Mouse (Mus musculus) G1E (cell line): ENCODE data around the gene Ephx4. TPM values are rescaled to one million over a fixed set of nuclear protein-coding genes. Genes with fewer than 3 reads are reported as not detected.

ENCODE experiments used
- ATAC-seq: 2 replicates; pipeline ENCODE4 v1.8.0; 2016; ENCODE audit warnings: mild to moderate bottlenecking; ENCODE audit not compliant: insufficient number of reproducible peaks, poor library complexity, low FRiP score, severe bottlenecking; ENCODE audit errors: extremely low read depth
- DNase-seq: peaks from one replicate; pipeline ENCODE4 v3.0.0; 2012; ENCODE audit warnings: low spot score
- H3K27me3 ChIP-seq: 2 replicates; pipeline ENCODE4 v1.6.1; 2012; ENCODE audit warnings: mild to moderate bottlenecking, low read length, inconsistent platforms; ENCODE audit not compliant: insufficient read depth
- H3K36me3 ChIP-seq: replicated peaks from 2 replicates; pipeline ENCODE3; 2012; ENCODE audit warnings: mild to moderate bottlenecking, inconsistent platforms
- H3K4me1 ChIP-seq: 2 replicates; pipeline ENCODE4 v1.6.1; 2012; ENCODE audit warnings: low read depth, low read length, inconsistent platforms, mixed read lengths; ENCODE audit not compliant: insufficient read depth
- H3K4me3 ChIP-seq: 2 replicates; pipeline ENCODE4 v1.5.1; 2012; ENCODE audit warnings: low read depth, mild to moderate bottlenecking, inconsistent platforms, low read length, moderate library complexity, mixed read lengths
- H3K9me3 ChIP-seq: replicated peaks from 2 replicates; pipeline ENCODE4 v1.6.1; 2012; ENCODE audit warnings: inconsistent platforms
- CTCF ChIP-seq: IDR thresholded peaks from 2 replicates; pipeline ENCODE4 v1.5.1; 2012; ENCODE audit warnings: low read depth, low read length, inconsistent platforms, mixed read lengths
- GATA1 ChIP-seq: IDR thresholded peaks from 2 replicates; pipeline ENCODE4 v1.6.1; 2012; ENCODE audit warnings: borderline replicate concordance, low read length, inconsistent platforms, mixed read lengths
- GATA2 ChIP-seq: IDR thresholded peaks from 2 replicates; pipeline ENCODE4 v1.6.1; 2012; ENCODE audit warnings: low read depth, low read length, inconsistent platforms, borderline replicate concordance
- POLR2AphosphoS5 ChIP-seq: IDR thresholded peaks from 2 replicates; pipeline ENCODE4 v1.6.1; 2012; ENCODE audit warnings: low read depth, low read length, inconsistent platforms; ENCODE audit not compliant: insufficient replicate concordance
- TAL1 ChIP-seq: conservative IDR thresholded peaks from 2 replicates; pipeline ENCODE4 v1.6.1; 2012; ENCODE audit warnings: low read depth, low read length, inconsistent platforms, mixed read lengths
- polyA plus RNA-seq: library from polyadenylated mRNA; stranded (reverse); fragments of >175 nt; gene quantifications from 2 replicates; pipeline ENCODE4 v1.2.3, GENCODE M21; 2012
- total RNA-seq, 2 experiments: library from RNA; stranded (forward) in 1 of 2; stranded (reverse) in 1 of 2; fragments of 200-1000 nt in 1 of 2; fragments of >200 nt in 1 of 2; fragmentation: Nextera tagmentation in 1 of 2; gene quantifications; 2 replicates each; pipeline ENCODE4 v1.2.3; 2014 to 2017

The Ephx4 gene
- total and polyA plus RNA-seq, 3 experiments: not detected

- TF ChIP-seq GATA1 (no peak), CTCF (no peak), TAL1 (no peak), GATA2 (no peak), POLR2AphosphoS5 (no peak)
- H3K36me3 ChIP-seq: peaks cover 3% of the 10 kb centered on the region
- peaks cover 2% of the 10 kb centered on the region; the same call in 1 of the 2 replicates for H3K27me3 ChIP-seq
- no peaks in the 10 kb centered on the region for H3K9me3 ChIP-seq
- H3K4me1 ChIP-seq: peaks cover 31% of the 10 kb centered on the region
- peak; percentile 85 for ATAC-seq
- H3K4me3 ChIP-seq: peak within 1 kb of the TSS; percentile 84
- peak; percentile 78 for DNase-seq
Measured at GRCm38 (mm10) chr5:107437464-107438281, 35.1 kb downstream of the Ephx4 start, which contains the start of gene Btbd8. Gene Btbd8 (plus strand): TSS chr5:107437997.

- Histone ChIP-seq H3K36me3 (peaks cover 3% of the 10 kb centered on the region), H3K27me3 (no peaks in the 10 kb centered on the region), H3K9me3 (no peaks in the 10 kb centered on the region), H3K4me3 (peak overlapping the region; percentile 84), H3K4me1 (peaks cover 31% of the 10 kb centered on the region)
- TF ChIP-seq GATA1 (no peak), CTCF (no peak), GATA2 (no peak), POLR2AphosphoS5 (no peak), TAL1 (no peak)
- ATAC-seq: peak; percentile 9; the same call in 1 of the 2 replicates
- DNase-seq: peak; percentile 18
Measured at GRCm38 (mm10) chr5:107438353-107438752, 35.8 kb downstream of the Ephx4 start.

DNA sequence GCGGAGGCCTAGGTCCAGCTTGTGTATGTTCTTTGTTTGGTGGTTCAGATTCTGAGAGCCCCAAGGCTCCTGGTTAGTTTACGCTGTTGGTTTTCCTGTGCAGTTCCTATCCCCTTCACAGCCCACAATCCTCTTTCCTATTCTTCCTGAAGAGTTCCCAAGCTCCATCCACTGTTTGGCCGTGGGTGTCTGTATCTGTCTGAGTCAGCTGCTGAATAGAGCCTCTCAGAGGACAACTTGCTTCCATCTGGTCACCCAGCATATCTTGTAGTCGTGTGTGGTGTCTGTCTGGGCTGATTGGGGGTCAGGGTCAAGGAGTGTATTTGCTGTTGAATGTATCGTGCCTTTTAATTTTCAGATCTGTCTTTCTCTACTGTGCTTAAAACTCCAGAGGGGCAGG, 39.3 kb downstream of the Ephx4 start:
- Histone ChIP-seq H3K36me3 (peaks cover 8% of the 10 kb centered on the region), H3K27me3 (no peaks in the 10 kb centered on the region), H3K4me3 (no peak overlapping the region), H3K4me1 (peaks cover 22% of the 10 kb centered on the region), H3K9me3 (no peaks in the 10 kb centered on the region)
- DNase-seq: no peak
- no peak for ATAC-seq
- TF ChIP-seq POLR2AphosphoS5 (no peak), TAL1 (no peak), GATA2 (no peak), GATA1 (no peak), CTCF (no peak)

DNA sequence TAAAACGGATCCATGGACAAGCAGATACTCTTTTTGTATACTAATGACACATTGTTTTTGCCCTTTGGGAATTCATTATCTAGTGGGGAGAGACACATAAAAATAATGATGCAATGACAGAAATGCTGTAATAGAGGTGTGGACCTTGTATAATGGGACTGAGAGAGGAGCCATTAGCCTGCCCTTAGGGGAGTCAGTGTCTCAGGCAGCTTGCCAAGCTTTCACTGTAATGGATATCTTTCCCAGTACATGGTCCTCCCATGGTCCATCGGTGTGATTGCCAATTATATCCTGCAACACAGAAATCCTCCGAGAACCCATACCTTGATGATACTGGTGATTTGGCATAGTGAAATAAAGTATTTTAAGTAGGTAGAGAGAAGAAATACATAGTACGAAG, 41.7 kb downstream of the Ephx4 start:
- DNase-seq (no peak), ATAC-seq (no peak)
- TF ChIP-seq POLR2AphosphoS5 (no peak), CTCF (no peak), GATA2 (no peak), GATA1 (no peak), TAL1 (no peak)

GRCm38 (mm10) chr5:107447977-107448376, 45.4 kb downstream of the Ephx4 start:
- H3K36me3 ChIP-seq: peaks cover 25% of the 10 kb centered on the region
- TF ChIP-seq TAL1 (no peak), CTCF (no peak), POLR2AphosphoS5 (no peak), GATA2 (no peak), GATA1 (no peak)
- H3K27me3 ChIP-seq: no peaks in the 10 kb centered on the region
- H3K9me3 ChIP-seq: no peaks in the 10 kb centered on the region
- DNase-seq (no peak), ATAC-seq (no peak)
- no peak overlapping the region for H3K4me3 ChIP-seq
- H3K4me1 ChIP-seq: peaks cover 4% of the 10 kb centered on the region; the same call in 1 of the 2 replicates

More for the DNA sequence above, 41.7 kb downstream of the Ephx4 start:
- H3K9me3 ChIP-seq: no peaks in the 10 kb centered on the region
- H3K4me3 ChIP-seq: no peak overlapping the region
- H3K27me3 ChIP-seq: no peaks in the 10 kb centered on the region
- peaks cover 15% of the 10 kb centered on the region for H3K36me3 ChIP-seq
- peaks cover 7% of the 10 kb centered on the region; the same call in 1 of the 2 replicates for H3K4me1 ChIP-seq

DNA sequence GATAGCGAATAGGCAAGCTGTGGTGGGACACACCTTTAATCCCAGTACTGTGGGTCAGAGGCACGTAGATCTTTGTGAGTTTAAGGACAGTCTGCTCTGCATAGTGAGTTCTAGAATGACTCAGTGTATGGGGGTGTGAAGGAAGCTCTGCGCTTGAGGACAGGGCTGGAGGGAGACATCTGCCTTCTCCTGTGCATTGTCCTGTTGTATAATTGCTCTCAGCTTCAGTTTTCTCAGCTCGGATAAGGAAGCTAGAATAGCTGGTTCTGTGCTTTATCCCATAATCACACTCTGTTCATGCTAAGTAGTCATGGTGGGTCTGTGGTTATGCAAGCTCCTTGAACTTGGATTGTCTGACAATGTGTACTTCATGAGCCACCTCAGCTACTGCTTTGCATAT, 46.2 kb downstream of the Ephx4 start:
- no peak for ATAC-seq
- H3K9me3 ChIP-seq: no peaks in the 10 kb centered on the region
- no peak for DNase-seq
- peaks cover 31% of the 10 kb centered on the region for H3K36me3 ChIP-seq
- H3K4me3 ChIP-seq: no peak overlapping the region
- H3K4me1 ChIP-seq: 0 out of 2 replicates have a peak, but pooled peaks cover 4% of the 10 kb centered on the region
- H3K27me3 ChIP-seq: no peaks in the 10 kb centered on the region
- no peak for TF ChIP-seq TAL1
- no peak for TF ChIP-seq POLR2AphosphoS5
- TF ChIP-seq GATA1: no peak
- no peak for TF ChIP-seq GATA2
- no peak for TF ChIP-seq CTCF
